Mouse (Mus musculus) hematopoietic stem cell, adult 5-6 weeks (primary cell): ENCODE data around the gene Rps19bp1. TPM values are rescaled to one million over a fixed set of nuclear protein-coding genes. Genes with fewer than 3 reads are reported as not detected.

Experiments used
- ATAC-seq, 2 experiments: fragments of 125-278 bp in 1 of 2; replicated peaks in 1 of 2; 2 replicates each; pipeline ENCODE4 v1.8.0; 2016 to 2017; ENCODE audit warnings: inconsistent platforms in 2 of 2, mild to moderate bottlenecking in 2 of 2, moderate number of reproducible peaks in 2 of 2, low read depth in 1 of 2, moderate TSS enrichment in 1 of 2; ENCODE audit not compliant: low FRiP score in 2 of 2, poor library complexity in 2 of 2, severe bottlenecking in 2 of 2, insufficient read depth in 1 of 2, low TSS enrichment in 1 of 2
- total RNA-seq: library from RNA; stranded (forward); fragments of 172-1452, 232-1000 nt; gene quantifications from 2 replicates; pipeline ENCODE4 v1.2.3, GENCODE M21; 2017

The Rps19bp1 gene
- total RNA-seq, 1 experiment from 2014 or later: 48.2 TPM

- no peak for ATAC-seq
Measured at GRCm38 (mm10) chr15:80233053-80233452, 31.1 kb downstream of the Rps19bp1 start.

GRCm38 (mm10) chr15:80232331-80232730, 31.8 kb downstream of the Rps19bp1 start:
- ATAC-seq: no peak

- no peak for ATAC-seq
Measured at GRCm38 (mm10) chr15:80228071-80228800, 35.9 kb downstream of the Rps19bp1 start.

- peak; percentile 56; a peak in 2 of 4 replicates for ATAC-seq
Measured at GRCm38 (mm10) chr15:80225796-80226195, 38.3 kb downstream of the Rps19bp1 start.

- ATAC-seq: peak; percentile 88 to 89
Measured at GRCm38 (mm10) chr15:80225208-80225607, 38.9 kb downstream of the Rps19bp1 start.

GRCm38 (mm10) chr15:80223751-80224150, 40.4 kb downstream of the Rps19bp1 start:
- ATAC-seq: no peak

GRCm38 (mm10) chr15:80221031-80221430, 43.1 kb downstream of the Rps19bp1 start:
- ATAC-seq: no peak

GRCm38 (mm10) chr15:80219705-80220657, 44.1 kb downstream of the Rps19bp1 start:
- no peak for ATAC-seq

GRCm38 (mm10) chr15:80219211-80219610, 44.9 kb downstream of the Rps19bp1 start:
- peak; percentile 31 to 66; a peak in 2 of 4 replicates for ATAC-seq

- no peak for ATAC-seq
Measured at GRCm38 (mm10) chr15:80217476-80217875, 46.6 kb downstream of the Rps19bp1 start.

GRCm38 (mm10) chr15:80216480-80216820, 47.7 kb downstream of the Rps19bp1 start:
- ATAC-seq: no peak

GRCm38 (mm10) chr15:80215716-80216479, 48.2 kb downstream of the Rps19bp1 start:
- ATAC-seq: no peak

- ATAC-seq: no peak
Measured at GRCm38 (mm10) chr15:80213688-80214087, 50.4 kb downstream of the Rps19bp1 start.

Other genes with a start within 250 kb of the Rps19bp1 start
- gene Pdgfb, start 249.3 kb downstream of the Rps19bp1 start, total RNA-seq: 0.84 and 2.2 TPM in 2 replicates
- gene Syngr1, start 173.0 kb downstream of the Rps19bp1 start, total RNA-seq: 0.89 and 5.7 TPM in 2 replicates
- 3,283 and 3,286 TPM in 2 replicates for gene Rpl3, start 172.4 kb downstream of the Rps19bp1 start, total RNA-seq
- 17.1 TPM in 2 replicates for gene Tab1, start 131.2 kb downstream of the Rps19bp1 start, total RNA-seq
- gene Mgat3, start 90.6 kb downstream of the Rps19bp1 start, total RNA-seq: not detected in 2 replicates
- gene Mief1, start 30.3 kb downstream of the Rps19bp1 start, total RNA-seq: 25.9 and 28.0 TPM in 2 replicates
- gene AC140267.1, start 28.5 kb downstream of the Rps19bp1 start, total RNA-seq: not detected in 2 replicates
- 332 and 415 TPM in 2 replicates for gene Atf4, start 9.1 kb downstream of the Rps19bp1 start, total RNA-seq
- gene Cacna1i, start 22.9 kb upstream of the Rps19bp1 start, total RNA-seq: not detected in 2 replicates